ENCODE assay signal across 19 mouse cellular contexts in the genomic region with DNA sequence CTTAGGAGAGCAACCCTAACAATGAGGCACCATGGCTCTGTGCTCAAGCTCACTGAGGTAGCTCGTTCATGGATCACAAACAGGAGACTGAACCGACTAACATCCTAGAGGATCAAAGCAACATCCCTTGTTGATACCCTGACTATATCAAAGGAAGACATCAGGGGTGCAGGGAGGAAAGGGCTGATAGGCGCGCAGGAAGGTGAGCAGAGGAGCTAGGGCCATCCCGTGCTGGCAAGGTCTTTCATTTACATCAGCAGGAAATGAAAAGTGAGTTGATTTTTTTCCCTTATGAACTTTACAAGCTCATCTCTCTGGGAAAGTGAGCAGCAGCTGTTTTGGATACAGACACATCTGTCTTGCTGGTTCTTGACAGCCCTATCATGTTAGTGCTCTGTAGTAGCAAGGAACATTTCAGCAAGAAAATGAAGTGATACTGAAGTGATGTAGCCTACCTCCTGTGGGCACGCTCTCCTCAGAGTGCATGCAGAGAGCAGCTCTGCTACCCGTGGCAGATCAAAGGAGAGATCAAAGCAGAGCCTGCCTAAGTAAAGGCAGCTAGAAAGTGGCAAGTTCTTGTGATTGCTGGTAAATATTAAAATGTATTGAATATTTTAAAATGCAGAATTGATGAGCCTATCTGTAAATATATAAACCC.
DNase-seq lines count a peak whose midpoint lies in the region; ATAC-seq lines count a peak whose summit lies in the region.
"Had no signal": no experiment of that assay in that cellular context is flagged by ENCODE, and none has a peak within 500 bp of the region (broad histone marks: within the 10 kb centered on the region; RNA-seq: fewer than 3 reads in every experiment).

No protein-coding gene starts in this region.

- no peak for DNase-seq in hindbrain, embryonic 10.5 days (ENCODE audit: low spot score)
- peak; percentile 31 for DNase-seq in thymus, postnatal 0 days (ENCODE audit: low spot score)
- no peak for DNase-seq in thymus, adult 18-20 months
- DNase-seq in frontal cortex, postnatal 14 days (ENCODE audit: low spot score in 2 of 2) = no peak
- no peak for DNase-seq in left cerebral cortex, adult 11 months (ENCODE audit: low spot score)
- DNase-seq: adrenal gland, postnatal 14 days; B cell, adult 2 months; gastrocnemius, postnatal 36 days; kidney, adult 18-20 months; kidney, postnatal 4 days; liver, embryonic 13.5 days; lung, postnatal 10 days; retina, postnatal 1 day had no signal

- no peak for ATAC-seq in hindbrain, embryonic 13.5 days (ENCODE audit: low FRiP score)
- peak; percentile 77 for ATAC-seq in midbrain, embryonic 15.5 days (replicated peaks)
- ATAC-seq in kidney, embryonic 16.5 days (ENCODE audit: low FRiP score, low TSS enrichment) = no peak

- H3K36me3 ChIP-seq in hindbrain, embryonic 13.5 days = peaks cover 11% of the 10 kb centered on the region; the same call in 1 of the 2 replicates
- no peaks in the 10 kb centered on the region for H3K36me3 ChIP-seq in hindbrain, embryonic 10.5 days
- H3K36me3 ChIP-seq in midbrain, embryonic 15.5 days (replicated peaks) = no peaks in the 10 kb centered on the region; the same call in 1 of the 2 replicates
- H3K36me3 ChIP-seq in kidney, embryonic 16.5 days (ENCODE audit: insufficient read depth, low read length) = no peaks in the 10 kb centered on the region
- H3K36me3 ChIP-seq: embryonic facial prominence, embryonic 12.5 days; G1E; liver, embryonic 13.5 days had no signal

- H3K4me3 ChIP-seq in hindbrain, embryonic 13.5 days = no peak overlapping the region
- H3K4me3 ChIP-seq in hindbrain, embryonic 10.5 days = no peak overlapping the region
- no peak overlapping the region for H3K4me3 ChIP-seq in midbrain, embryonic 15.5 days
- no peak overlapping the region for H3K4me3 ChIP-seq in kidney, embryonic 16.5 days (ENCODE audit: low read length)
- H3K4me3 ChIP-seq: embryonic facial prominence, embryonic 12.5 days; liver, embryonic 13.5 days had no signal

- no peaks in the 10 kb centered on the region for H3K27me3 ChIP-seq in hindbrain, embryonic 13.5 days
- no peaks in the 10 kb centered on the region for H3K27me3 ChIP-seq in hindbrain, embryonic 10.5 days (ENCODE audit: insufficient read depth, poor library complexity, severe bottlenecking)
- H3K27me3 ChIP-seq in midbrain, embryonic 15.5 days (replicated peaks) = no peaks in the 10 kb centered on the region
- no peaks in the 10 kb centered on the region for H3K27me3 ChIP-seq in kidney, embryonic 16.5 days (ENCODE audit: insufficient read depth, low read length)
- H3K27me3 ChIP-seq: embryonic facial prominence, embryonic 12.5 days; liver, embryonic 13.5 days had no signal

- no peak overlapping the region for H3K9ac ChIP-seq in hindbrain, embryonic 13.5 days
- H3K9ac ChIP-seq in midbrain, embryonic 15.5 days = no peak overlapping the region
- H3K9ac ChIP-seq in kidney, embryonic 16.5 days (replicated peaks; ENCODE audit: low read length) = no peak overlapping the region
- H3K9ac ChIP-seq: embryonic facial prominence, embryonic 12.5 days; liver, embryonic 13.5 days had no signal

- H3K9me3 ChIP-seq in hindbrain, embryonic 13.5 days = no peaks in the 10 kb centered on the region
- no peaks in the 10 kb centered on the region for H3K9me3 ChIP-seq in hindbrain, embryonic 10.5 days
- H3K9me3 ChIP-seq in midbrain, embryonic 15.5 days = no peaks in the 10 kb centered on the region
- H3K9me3 ChIP-seq in kidney, embryonic 16.5 days (ENCODE audit: low read length) = no peaks in the 10 kb centered on the region
- H3K9me3 ChIP-seq: embryonic facial prominence, embryonic 12.5 days; liver, embryonic 13.5 days had no signal

- peaks cover 24% of the 10 kb centered on the region for H3K4me1 ChIP-seq in hindbrain, embryonic 13.5 days (replicated peaks)
- H3K4me1 ChIP-seq in hindbrain, embryonic 10.5 days (replicated peaks) = 0 out of 2 replicates have a peak, but pooled peaks cover 8% of the 10 kb centered on the region
- peaks cover 18% of the 10 kb centered on the region for H3K4me1 ChIP-seq in midbrain, embryonic 15.5 days
- H3K4me1 ChIP-seq in kidney, embryonic 16.5 days (ENCODE audit: insufficient read depth, low read length) = no peaks in the 10 kb centered on the region
- H3K4me1 ChIP-seq: embryonic facial prominence, embryonic 12.5 days; liver, embryonic 13.5 days had no signal

- H3K27ac ChIP-seq in hindbrain, embryonic 13.5 days = 0 out of 2 replicates have a peak overlapping the region, but pooled peaks have one; percentile 44
- H3K27ac ChIP-seq in hindbrain, embryonic 10.5 days = no peak overlapping the region; the same call in 1 of the 2 replicates
- H3K27ac ChIP-seq in midbrain, embryonic 15.5 days = peak overlapping the region; percentile 61
- H3K27ac ChIP-seq in kidney, embryonic 16.5 days (ENCODE audit: low read length) = no peak overlapping the region
- H3K27ac ChIP-seq: embryonic facial prominence, embryonic 12.5 days; liver, embryonic 13.5 days had no signal

- WGBS in hindbrain, embryonic 13.5 days = 52% methylated on average over 7 of the region's 7 CpGs
- 56% methylated on average over 7 of the region's 7 CpGs for WGBS in hindbrain, embryonic 10.5 days
- WGBS in midbrain, embryonic 15.5 days = 43% methylated on average over 7 of the region's 7 CpGs
- 42% methylated on average over 7 of the region's 7 CpGs for WGBS in kidney, embryonic 16.5 days

- H3K4me2 ChIP-seq in hindbrain, embryonic 13.5 days = no peak overlapping the region
- no peak overlapping the region for H3K4me2 ChIP-seq in midbrain, embryonic 15.5 days
- H3K4me2 ChIP-seq in kidney, embryonic 16.5 days (replicated peaks; ENCODE audit: low read depth, low read length) = no peak overlapping the region
- H3K4me2 ChIP-seq: embryonic facial prominence, embryonic 12.5 days; heart, embryonic 11.5 days; liver, embryonic 13.5 days had no signal

Comparison
In these comparisons a context has a peak if more than half of its experiments do, and no peak if none do; other contexts are left out.
1. H3K27ac ChIP-seq: peak in hindbrain, embryonic 13.5 days (single experiment) and midbrain, embryonic 15.5 days (single experiment); none in hindbrain, embryonic 10.5 days (single experiment) and kidney, embryonic 16.5 days (single experiment).